ENCODE assay signal across 11 mouse cellular contexts in the genomic region with DNA sequence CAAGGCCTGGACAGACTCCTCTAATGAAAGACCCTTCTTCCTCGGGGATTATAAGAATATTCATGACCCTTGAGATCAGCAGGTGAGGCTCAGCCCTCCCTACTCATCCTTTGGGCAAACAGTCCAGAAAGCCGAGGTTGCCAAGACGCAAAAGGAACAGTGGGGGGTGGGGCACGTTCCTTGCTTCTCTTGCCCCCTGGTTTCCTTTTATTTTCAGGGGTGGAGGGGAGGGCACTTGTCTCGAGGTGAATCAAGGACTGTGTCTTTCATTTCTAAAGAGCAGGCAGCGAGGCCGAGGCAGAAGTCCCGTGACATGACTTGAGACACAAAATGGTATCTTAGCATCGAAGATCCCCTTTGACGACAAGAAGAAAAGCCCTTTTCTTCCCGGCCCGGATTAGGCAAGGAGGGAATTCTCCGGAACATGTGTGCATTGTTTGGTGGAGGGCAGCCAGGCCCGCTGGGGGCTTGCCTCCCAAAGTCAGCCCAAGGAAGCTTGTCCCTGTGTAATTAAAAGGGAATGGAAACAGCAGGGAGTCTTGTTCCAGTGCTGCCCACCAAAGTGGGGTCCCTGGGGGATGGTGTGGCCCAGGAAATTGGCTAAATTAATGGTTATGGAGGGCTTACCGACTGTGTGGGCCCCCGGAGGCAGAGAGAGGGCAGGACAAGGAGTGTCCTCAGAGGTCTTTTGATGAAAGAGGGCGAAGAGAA.
DNase-seq lines count a peak whose midpoint lies in the region; ATAC-seq lines count a peak whose summit lies in the region.
"Had no signal": no experiment of that assay in that cellular context is flagged by ENCODE, and none has a peak within 500 bp of the region (broad histone marks: within the 10 kb centered on the region; RNA-seq: fewer than 3 reads in every experiment).

No protein-coding gene starts in this region.

- H3K9ac ChIP-seq in kidney, embryonic 16.5 days (replicated peaks; ENCODE audit: low read length), result no peak overlapping the region
- H3K9ac ChIP-seq in forebrain, embryonic 13.5 days, result no peak overlapping the region
- no peak overlapping the region for H3K9ac ChIP-seq in limb, embryonic 13.5 days
- H3K9ac ChIP-seq: liver, embryonic 14.5 days had no signal

- H3K27ac ChIP-seq in kidney, embryonic 16.5 days (ENCODE audit: low read length), result no peak overlapping the region
- H3K27ac ChIP-seq in forebrain, embryonic 13.5 days, result no peak overlapping the region
- H3K27ac ChIP-seq in limb, embryonic 13.5 days, result no peak overlapping the region
- H3K27ac ChIP-seq: liver, embryonic 14.5 days had no signal

- H3K36me3 ChIP-seq in kidney, embryonic 16.5 days (ENCODE audit: insufficient read depth, low read length), result no peaks in the 10 kb centered on the region
- no peaks in the 10 kb centered on the region for H3K36me3 ChIP-seq in forebrain, embryonic 13.5 days (ENCODE audit: poor library complexity, severe bottlenecking)
- no peaks in the 10 kb centered on the region for H3K36me3 ChIP-seq in limb, embryonic 13.5 days

- no peaks in the 10 kb centered on the region for H3K9me3 ChIP-seq in kidney, embryonic 16.5 days (ENCODE audit: low read length)
- H3K9me3 ChIP-seq in forebrain, embryonic 13.5 days (replicated peaks), result no peaks in the 10 kb centered on the region
- H3K9me3 ChIP-seq in limb, embryonic 13.5 days, result no peaks in the 10 kb centered on the region

- no peak for DNase-seq in kidney, adult 9 months
- peak; percentile 65 for DNase-seq in retina, embryonic 14.5 days (ENCODE audit: low spot score)
- no peak for DNase-seq in urinary bladder, postnatal 14 days (ENCODE audit: low spot score)
- DNase-seq in layer of hippocampus, postnatal 25 days (ENCODE audit: extremely low spot score in 1 of 2, low spot score in 1 of 2), result no peak
- DNase-seq: gastrocnemius, postnatal 36 days; right cerebral cortex, adult 18-20 months had no signal

- H3K4me3 ChIP-seq in kidney, embryonic 16.5 days (ENCODE audit: low read length), result no peak overlapping the region
- no peak overlapping the region for H3K4me3 ChIP-seq in forebrain, embryonic 13.5 days
- H3K4me3 ChIP-seq in limb, embryonic 13.5 days, result no peak overlapping the region

- 0 out of 2 replicates have a peak, but pooled peaks cover 5% of the 10 kb centered on the region for H3K4me1 ChIP-seq in kidney, embryonic 16.5 days (ENCODE audit: insufficient read depth, low read length)
- H3K4me1 ChIP-seq in forebrain, embryonic 13.5 days, result peaks cover 10% of the 10 kb centered on the region
- peaks cover 12% of the 10 kb centered on the region for H3K4me1 ChIP-seq in limb, embryonic 13.5 days

- 35% methylated on average over 17 of the region's 17 CpGs for WGBS in kidney, embryonic 16.5 days
- 3% methylated on average over 17 of the region's 17 CpGs for WGBS in forebrain, embryonic 13.5 days
- 22% methylated on average over 17 of the region's 17 CpGs for WGBS in limb, embryonic 13.5 days

- ATAC-seq in kidney, embryonic 16.5 days (ENCODE audit: low FRiP score, low TSS enrichment), result 0 out of 2 replicates have a peak, but pooled peaks have one; percentile 9
- ATAC-seq in forebrain, embryonic 13.5 days, result peak; percentile 19; the same call in 1 of the 2 replicates
- ATAC-seq in limb, embryonic 13.5 days (ENCODE audit: low FRiP score, low read depth), result no peak
- ATAC-seq in erythroblast, adult 5-6 weeks (replicated peaks; ENCODE audit: low FRiP score, poor library complexity, severe bottlenecking), result no peak

- H3K4me2 ChIP-seq in kidney, embryonic 16.5 days (replicated peaks; ENCODE audit: low read depth, low read length), result no peak overlapping the region
- H3K4me2 ChIP-seq in forebrain, embryonic 13.5 days, result peak overlapping the region; percentile 22
- H3K4me2 ChIP-seq in limb, embryonic 13.5 days (replicated peaks), result peak overlapping the region; percentile 14; the same call in 1 of the 2 replicates

- H3K27me3 ChIP-seq in kidney, embryonic 16.5 days (ENCODE audit: insufficient read depth, low read length), result 0 out of 2 replicates have a peak, but pooled peaks cover 2% of the 10 kb centered on the region
- peaks cover 46% of the 10 kb centered on the region for H3K27me3 ChIP-seq in forebrain, embryonic 13.5 days
- no peaks in the 10 kb centered on the region for H3K27me3 ChIP-seq in limb, embryonic 13.5 days

Comparison
In these comparisons a context has a peak if more than half of its experiments do, and no peak if none do; other contexts are left out.
1. ATAC-seq: peak in kidney, embryonic 16.5 days (single experiment) and forebrain, embryonic 13.5 days (single experiment); none in limb, embryonic 13.5 days (single experiment) and erythroblast, adult 5-6 weeks (single experiment).